Mouse (Mus musculus) neural tube, embryonic 14.5 days (tissue): ENCODE data around the gene G6pc3. TPM values are rescaled to one million over a fixed set of nuclear protein-coding genes. Genes with fewer than 3 reads are reported as not detected.

ENCODE experiments used
- ATAC-seq: fragments of 200-750 bp; cut with Nextera tagmentation; 2 replicates; pipeline ENCODE4 v1.8.0; 2017; ENCODE audit warnings: low read depth, mild to moderate bottlenecking, moderate TSS enrichment, moderate library complexity
- H3K27ac ChIP-seq: fragments of 300-500 bp; sonication (generic); 2 replicates; pipeline ENCODE4 v1.5.1; 2014; ENCODE audit warnings: low read depth, mild to moderate bottlenecking, control low read depth, low read length, moderate library complexity, mixed read lengths
- H3K27me3 ChIP-seq: fragments of 300-500 bp; sonication (generic); 2 replicates; pipeline ENCODE4 v1.6.1; 2014; ENCODE audit warnings: low read length; ENCODE audit not compliant: control insufficient read depth, insufficient read depth
- H3K36me3 ChIP-seq: fragments of 300-500 bp; sonication (generic); 2 replicates; pipeline ENCODE4 v1.6.1; 2014; ENCODE audit warnings: low read length, mixed read lengths; ENCODE audit not compliant: control insufficient read depth, insufficient read depth
- H3K4me1 ChIP-seq: fragments of 300-500 bp; sonication (generic); 2 replicates; pipeline ENCODE4 v1.6.1; 2014; ENCODE audit warnings: low read length; ENCODE audit not compliant: control insufficient read depth, insufficient read depth
- H3K4me2 ChIP-seq: fragments of 300-500 bp; sonication (generic); 2 replicates; pipeline ENCODE4 v1.6.1; 2014; ENCODE audit warnings: mild to moderate bottlenecking, low read depth, low read length, control low read depth
- H3K4me3 ChIP-seq: fragments of 300-500 bp; sonication (generic); 2 replicates; pipeline ENCODE4 v1.5.1; 2014; ENCODE audit warnings: low read depth, low read length, control low read depth, mixed read lengths
- H3K9ac ChIP-seq: fragments of 300-500 bp; sonication (generic); replicated peaks from 2 replicates; pipeline ENCODE4 v1.6.1; 2014; ENCODE audit warnings: low read depth, mild to moderate bottlenecking, control low read depth, low read length, mixed read lengths
- H3K9me3 ChIP-seq: fragments of 300-500 bp; sonication (generic); 2 replicates; pipeline ENCODE4 v1.6.1; 2016; ENCODE audit warnings: low read length; ENCODE audit not compliant: control insufficient read depth
- WGBS: fragments of 180-500 bp; shearing (Covaris S2); extraction: QIAGEN DNeasy Blood & Tissue Kit; methylation state at CpG from one replicate; pipeline ENCODE4 v1.1.7; 2014; 5-methylcytosine and 5-hydroxymethylcytosine counted together
- polyA plus RNA-seq: library from polyadenylated mRNA; unstranded; fragments of >200 nt; fragmentation: Nextera tagmentation; extraction: Ambion mirVana; gene quantifications from 2 replicates; pipeline ENCODE4 v1.2.1, GENCODE M21; 2014

G6pc3 gene
- polyA plus RNA-seq, 1 experiment from 2014 or later: 42.5 TPM

DNA sequence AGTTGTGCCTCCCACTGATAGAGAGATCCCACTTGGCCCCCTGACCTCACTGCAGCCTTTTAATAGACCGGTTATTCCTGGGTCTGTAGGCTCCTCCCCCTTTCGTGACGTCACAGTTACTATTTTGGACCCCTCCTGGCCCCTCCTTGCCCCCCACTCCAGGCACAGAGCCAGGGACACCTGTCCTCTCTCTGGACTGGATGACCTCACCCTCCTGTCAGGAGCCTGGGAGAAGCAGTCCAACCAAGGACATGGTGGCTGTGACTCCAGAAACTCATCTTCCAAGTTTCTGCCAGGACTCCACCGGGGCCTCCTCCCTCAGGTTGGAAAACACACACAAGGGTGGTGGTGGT, 30.6 kb downstream of the G6pc3 start:
- Histone ChIP-seq H3K4me1 (peaks cover 52% of the 10 kb centered on the region), H3K36me3 (0 out of 2 replicates have a peak, but pooled peaks cover 3% of the 10 kb centered on the region), H3K27ac (no peak overlapping the region), H3K4me3 (no peak overlapping the region), H3K4me2 (no peak overlapping the region), H3K9ac (no peak overlapping the region), H3K9me3 (no peaks in the 10 kb centered on the region), H3K27me3 (no peaks in the 10 kb centered on the region)
- ATAC-seq: no peak
- WGBS: 74% methylated on average over 4 of the region's 4 CpGs

DNA sequence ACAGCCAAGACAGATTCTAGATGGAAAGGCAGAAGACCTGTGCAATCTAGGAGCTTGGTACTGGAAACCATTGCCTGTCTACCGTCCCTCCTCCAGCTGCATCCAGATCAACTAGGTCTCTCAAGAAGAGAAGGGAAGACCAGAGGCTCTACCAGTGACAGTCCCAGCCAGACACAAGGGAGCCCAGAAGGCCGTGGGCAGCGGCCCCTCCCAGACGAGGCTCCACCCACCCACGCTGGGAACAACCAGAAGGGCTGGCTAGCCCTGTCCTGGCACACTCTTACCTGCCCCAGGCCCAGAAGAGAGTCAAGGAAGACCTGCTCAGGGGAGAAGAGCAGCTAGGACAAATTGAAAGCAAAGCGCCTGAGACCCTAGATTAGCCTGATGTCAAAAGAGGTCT, 31.0 kb downstream of the G6pc3 start:
- no peak for ATAC-seq
- no peak overlapping the region for H3K9ac ChIP-seq
- 0 out of 2 replicates have a peak, but pooled peaks cover 3% of the 10 kb centered on the region for H3K36me3 ChIP-seq
- peaks cover 53% of the 10 kb centered on the region for H3K4me1 ChIP-seq
- H3K4me2 ChIP-seq: no peak overlapping the region
- H3K9me3 ChIP-seq: no peaks in the 10 kb centered on the region
- no peak overlapping the region for H3K4me3 ChIP-seq
- WGBS: 74% methylated on average over 6 of the region's 6 CpGs
- H3K27ac ChIP-seq: no peak overlapping the region
- no peaks in the 10 kb centered on the region for H3K27me3 ChIP-seq

DNA sequence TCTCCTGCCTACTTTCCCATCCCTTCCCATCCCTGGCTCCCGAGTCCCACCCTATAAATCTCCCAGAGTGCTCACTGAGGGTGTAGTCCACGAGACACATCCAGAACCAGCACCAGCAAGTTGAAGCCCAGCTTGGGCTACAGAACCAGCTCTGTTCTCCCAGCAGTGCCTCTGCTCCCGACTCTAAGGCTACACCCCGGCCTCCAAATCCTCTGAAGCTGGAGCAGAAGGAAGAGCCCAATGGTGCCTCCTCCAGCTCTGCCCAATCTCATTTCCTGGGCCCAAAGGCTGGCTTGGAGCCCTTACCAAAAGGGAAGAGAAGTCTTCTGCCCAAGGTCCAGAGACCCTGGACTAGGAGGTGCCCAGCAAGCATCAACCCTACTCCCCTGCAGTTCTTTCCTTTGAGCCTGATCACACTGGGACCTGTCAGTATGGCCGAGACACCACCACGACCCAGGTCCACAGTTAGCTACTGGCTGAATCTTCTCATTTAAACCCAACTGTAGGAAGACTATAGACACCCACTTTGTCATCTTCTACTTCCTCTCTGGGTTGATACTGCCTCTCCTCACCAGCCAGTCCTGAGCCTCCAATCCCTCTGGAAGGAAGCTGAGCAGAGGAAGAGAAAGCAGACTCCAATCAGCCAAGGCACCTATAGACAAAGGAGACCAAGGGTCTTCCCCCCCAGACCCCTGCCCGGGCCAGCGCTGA, 32.0 kb downstream of the G6pc3 start:
- no peak overlapping the region for H3K27ac ChIP-seq
- H3K9ac ChIP-seq: no peak overlapping the region
- no peaks in the 10 kb centered on the region for H3K27me3 ChIP-seq
- H3K4me1 ChIP-seq: peaks cover 52% of the 10 kb centered on the region
- H3K4me3 ChIP-seq: no peak overlapping the region
- H3K4me2 ChIP-seq: no peak overlapping the region
- 0 out of 2 replicates have a peak, but pooled peaks cover 3% of the 10 kb centered on the region for H3K36me3 ChIP-seq
- no peak for ATAC-seq
- H3K9me3 ChIP-seq: no peaks in the 10 kb centered on the region
- WGBS: 80% methylated on average over 8 of the region's 8 CpGs

DNA sequence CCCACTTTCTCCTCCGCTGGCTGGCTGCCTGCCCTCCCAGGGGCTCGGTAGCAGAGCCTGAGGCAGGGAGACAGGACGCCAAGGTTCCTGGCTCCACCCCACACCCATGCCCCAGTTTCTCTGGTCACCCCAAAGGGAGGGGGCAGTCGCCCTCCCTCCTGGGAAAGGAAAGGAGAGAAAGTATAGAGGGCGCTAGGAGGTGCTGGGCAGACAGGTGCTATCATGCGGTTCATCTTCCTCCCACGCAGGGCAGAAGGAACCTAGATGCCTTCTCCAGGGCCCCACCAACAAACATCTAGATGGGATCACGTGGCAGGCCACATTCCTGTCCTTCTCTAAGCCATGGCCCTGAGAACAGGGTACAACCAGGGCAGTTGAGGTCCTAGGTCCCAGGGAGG, 32.5 kb downstream of the G6pc3 start:
- H3K4me1 ChIP-seq: peaks cover 52% of the 10 kb centered on the region
- H3K9ac ChIP-seq: no peak overlapping the region
- H3K36me3 ChIP-seq: 0 out of 2 replicates have a peak, but pooled peaks cover 3% of the 10 kb centered on the region
- no peak overlapping the region for H3K4me2 ChIP-seq
- H3K27ac ChIP-seq: no peak overlapping the region
- 78% methylated on average over 8 of the region's 8 CpGs for WGBS
- ATAC-seq: no peak
- H3K4me3 ChIP-seq: no peak overlapping the region
- no peaks in the 10 kb centered on the region for H3K9me3 ChIP-seq
- no peaks in the 10 kb centered on the region for H3K27me3 ChIP-seq

DNA sequence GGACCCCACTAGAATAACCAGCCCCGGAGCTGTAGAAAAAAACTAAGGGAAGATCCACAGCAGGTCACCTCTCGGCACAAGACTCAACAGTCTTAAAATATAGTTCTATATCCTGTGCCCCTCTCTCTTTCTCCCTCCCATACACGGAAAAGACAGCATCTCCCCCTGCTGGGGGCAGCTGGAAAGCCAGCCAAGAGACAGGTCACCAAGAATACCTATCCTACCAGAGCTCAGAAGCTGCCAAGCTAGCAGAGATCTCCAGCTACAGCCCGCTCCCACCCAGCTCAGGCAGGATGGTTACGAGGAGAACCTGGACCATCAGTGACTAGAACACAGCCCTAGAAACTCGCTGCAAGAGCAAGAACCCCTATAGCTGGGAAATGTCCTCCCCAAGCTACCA, 33.7 kb downstream of the G6pc3 start:
- WGBS: 42% methylated on average over 6 of the region's 6 CpGs
- Histone ChIP-seq H3K9me3 (no peaks in the 10 kb centered on the region), H3K4me2 (no peak overlapping the region), H3K36me3 (0 out of 2 replicates have a peak, but pooled peaks cover 3% of the 10 kb centered on the region), H3K9ac (no peak overlapping the region), H3K4me3 (no peak overlapping the region), H3K27me3 (no peaks in the 10 kb centered on the region), H3K27ac (no peak overlapping the region), H3K4me1 (peaks cover 56% of the 10 kb centered on the region)
- no peak for ATAC-seq

DNA sequence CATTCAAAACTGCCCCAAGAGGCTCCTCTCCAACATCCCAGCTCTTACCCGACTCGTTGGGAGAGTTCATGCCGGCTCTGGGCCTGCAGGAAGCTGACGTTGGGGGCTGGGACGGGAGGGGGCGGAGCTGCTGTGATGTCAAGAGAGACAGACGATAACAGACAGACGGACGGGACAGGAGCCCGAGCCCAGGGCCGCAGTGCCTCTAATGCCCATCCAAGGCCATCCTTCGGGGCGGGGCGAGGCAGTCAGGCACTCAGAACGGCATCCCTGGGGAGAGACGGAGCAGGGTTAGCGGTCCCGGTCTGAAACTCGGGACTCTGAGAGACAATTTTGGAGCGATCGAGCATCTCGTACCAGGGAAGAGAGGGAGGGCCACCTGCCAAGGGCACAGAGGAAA, 35.3 kb downstream of the G6pc3 start:
- ATAC-seq: no peak

DNA sequence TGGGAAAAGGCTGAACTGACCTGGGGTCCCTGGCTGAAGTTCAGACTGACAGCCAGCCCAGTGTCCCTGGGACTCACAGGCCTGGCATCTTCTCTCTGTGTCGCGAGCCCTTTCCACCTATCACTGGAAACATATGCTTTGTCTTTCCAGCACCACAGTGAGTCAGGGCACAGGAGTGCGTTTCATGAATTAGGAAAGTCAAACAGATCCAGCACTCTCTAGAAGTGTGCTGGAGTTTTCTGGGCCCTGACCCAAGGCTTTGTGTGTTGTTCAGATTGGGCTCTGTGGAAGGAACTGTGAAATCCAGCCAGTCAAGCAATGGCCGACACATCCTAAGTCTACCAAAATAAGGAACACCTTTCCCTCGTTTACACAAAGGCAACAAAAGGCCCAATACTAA, 35.8 kb downstream of the G6pc3 start:
- Histone ChIP-seq H3K4me1 (peaks cover 47% of the 10 kb centered on the region), H3K4me2 (peak overlapping the region; percentile 35; the same call in 1 of the 2 replicates), H3K36me3 (0 out of 2 replicates have a peak, but pooled peaks cover 3% of the 10 kb centered on the region), H3K4me3 (no peak overlapping the region), H3K9me3 (no peaks in the 10 kb centered on the region), H3K27ac (no peak overlapping the region), H3K27me3 (no peaks in the 10 kb centered on the region), H3K9ac (no peak overlapping the region)
- WGBS: 72% methylated on average over 5 of the region's 5 CpGs
- no peak for ATAC-seq

More for the DNA sequence above, 35.3 kb downstream of the G6pc3 start:
- WGBS: 7% methylated on average over 22 of the region's 22 CpGs
- Histone ChIP-seq H3K9me3 (no peaks in the 10 kb centered on the region), H3K27me3 (no peaks in the 10 kb centered on the region), H3K9ac (peak overlapping the region; percentile 28; the same call in 1 of the 2 replicates), H3K27ac (no peak overlapping the region), H3K36me3 (0 out of 2 replicates have a peak, but pooled peaks cover 3% of the 10 kb centered on the region), H3K4me2 (peak overlapping the region; percentile 35; the same call in 1 of the 2 replicates), H3K4me1 (peaks cover 52% of the 10 kb centered on the region), H3K4me3 (0 out of 2 replicates have a peak overlapping the region, but pooled peaks have one; percentile 7)

DNA sequence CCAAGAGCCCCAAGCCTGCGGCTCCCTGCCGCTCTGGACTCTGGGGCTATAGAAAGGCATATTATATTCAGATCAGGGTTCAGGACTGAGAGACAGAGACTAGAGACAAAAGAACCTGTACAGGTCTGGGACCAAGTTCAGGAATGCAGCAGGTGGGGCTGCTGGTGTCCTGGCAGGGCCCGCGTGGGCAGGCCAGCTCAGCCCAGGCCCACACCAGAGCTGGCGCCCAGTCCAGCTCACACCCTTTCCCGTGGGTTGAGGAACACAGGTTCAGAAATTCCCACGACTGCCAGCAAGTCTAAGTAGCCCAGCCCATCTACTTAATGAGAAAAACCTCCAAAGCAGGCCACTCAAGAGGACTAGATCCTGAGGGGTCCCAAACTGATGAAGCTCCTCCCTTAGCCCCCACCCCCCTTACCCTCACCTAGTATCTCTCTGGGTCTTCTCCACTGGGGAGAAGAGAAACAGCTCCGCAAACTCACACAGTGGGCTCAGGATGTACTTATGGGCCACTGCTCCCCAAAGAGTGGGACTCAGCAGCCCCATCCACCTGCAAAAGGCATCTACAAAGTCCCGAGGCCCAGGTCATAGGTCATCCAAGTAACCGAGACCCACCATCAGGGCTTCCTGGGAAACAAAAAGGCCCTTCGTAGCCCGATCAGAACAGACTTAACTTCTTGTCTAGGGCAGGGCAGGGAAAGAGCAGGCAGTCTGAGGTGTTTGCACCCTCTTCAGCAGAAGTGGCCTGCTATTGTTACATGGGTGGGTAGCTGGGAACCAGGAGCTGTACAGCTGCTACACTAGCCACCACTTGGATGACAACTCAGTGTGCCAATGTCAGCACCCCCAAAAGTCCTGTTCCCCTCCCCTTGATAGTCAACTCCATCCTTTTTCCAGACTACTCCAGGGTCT, 36.9 kb downstream of the G6pc3 start:
- no peak for ATAC-seq
- 78% methylated on average over 12 of the region's 12 CpGs for whole genome bisulfite sequencing
- H3K4me1 ChIP-seq: peaks cover 47% of the 10 kb centered on the region
- H3K4me2 ChIP-seq: peak overlapping the region; percentile 91
- H3K27me3 ChIP-seq: no peaks in the 10 kb centered on the region
- no peak overlapping the region; the same call in 1 of the 2 replicates for H3K27ac ChIP-seq
- H3K36me3 ChIP-seq: no peaks in the 10 kb centered on the region
- H3K9me3 ChIP-seq: no peaks in the 10 kb centered on the region
- no peak overlapping the region for H3K4me3 ChIP-seq
- no peak overlapping the region; the same call in 1 of the 2 replicates for H3K9ac ChIP-seq
